Mouse (Mus musculus) forebrain, embryonic 11.5 days (tissue): Measurements from ENCODE around the gene Zfp518a. TPM values are rescaled to one million over a fixed set of nuclear protein-coding genes. Genes with fewer than 3 reads are reported as not detected.

Experiments
- ATAC-seq: fragments of 200-750 bp; cut with Nextera tagmentation; replicated peaks from 2 replicates; pipeline ENCODE4 v1.8.0; 2017; ENCODE audit warnings: moderate TSS enrichment; ENCODE audit not compliant: low FRiP score
- DNase-seq: peaks from one replicate; pipeline ENCODE4 v3.0.0-alpha.2; 2017; ENCODE audit warnings: low spot score
- H3K27ac ChIP-seq: fragments of 300-500 bp; sonication (generic); 2 replicates; pipeline ENCODE4 v1.5.1; 2014; ENCODE audit warnings: low read depth, low read length
- H3K27me3 ChIP-seq: fragments of 300-500 bp; sonication (generic); 2 replicates; pipeline ENCODE4 v1.6.1; 2014; ENCODE audit warnings: mild to moderate bottlenecking, low read length, mixed read lengths; ENCODE audit not compliant: control insufficient read depth, insufficient read depth
- H3K36me3 ChIP-seq: fragments of 300-500 bp; sonication (generic); 2 replicates; pipeline ENCODE4 v1.6.1; 2014; ENCODE audit warnings: mild to moderate bottlenecking, low read length, moderate library complexity, mixed read lengths; ENCODE audit not compliant: control insufficient read depth, insufficient read depth
- H3K4me1 ChIP-seq: fragments of 300-500 bp; sonication (generic); replicated peaks from 2 replicates; pipeline ENCODE4 v1.6.1; 2014; ENCODE audit warnings: low read length, mixed read lengths; ENCODE audit not compliant: control insufficient read depth, insufficient read depth
- H3K4me2 ChIP-seq: fragments of 300-500 bp; sonication (generic); 2 replicates; pipeline ENCODE4 v1.6.1; 2014; ENCODE audit warnings: low read depth, mild to moderate bottlenecking, low read length, moderate library complexity, mixed read lengths; ENCODE audit not compliant: severe bottlenecking
- H3K4me3 ChIP-seq: fragments of 300-500 bp; sonication (generic); 2 replicates; pipeline ENCODE4 v1.5.1; 2014; ENCODE audit warnings: low read depth, low read length
- H3K9ac ChIP-seq: fragments of 300-500 bp; sonication (generic); 2 replicates; pipeline ENCODE4 v1.6.1; 2014; ENCODE audit warnings: low read length
- H3K9me3 ChIP-seq: fragments of 300-500 bp; sonication (generic); 2 replicates; pipeline ENCODE4 v1.6.1; 2016; ENCODE audit warnings: low read length, mixed read lengths; ENCODE audit not compliant: control insufficient read depth
- whole genome bisulfite sequencing: fragments of 180-500 bp; shearing (Covaris S2); extraction: QIAGEN DNeasy Blood & Tissue Kit; methylation state at CpG from one replicate; pipeline ENCODE4 v1.1.7; 2014; 5-methylcytosine and 5-hydroxymethylcytosine counted together
- microRNA-seq: library from miRNA; unstranded; fragments of <30 nt; microRNA quantifications from one replicate; pipeline ENCODE4, GENCODE M21; 2016; ENCODE audit not compliant: insufficient number of aligned reads
- polyA plus RNA-seq: library from polyadenylated mRNA; unstranded; fragments of >200 nt; fragmentation: Nextera tagmentation; extraction: Ambion mirVana; gene quantifications from 2 replicates; pipeline ENCODE4 v1.2.1, GENCODE M21; 2014

Gene Zfp518a
- polyA plus RNA-seq, 1 experiment from 2014 or later: 16.2 TPM

DNA sequence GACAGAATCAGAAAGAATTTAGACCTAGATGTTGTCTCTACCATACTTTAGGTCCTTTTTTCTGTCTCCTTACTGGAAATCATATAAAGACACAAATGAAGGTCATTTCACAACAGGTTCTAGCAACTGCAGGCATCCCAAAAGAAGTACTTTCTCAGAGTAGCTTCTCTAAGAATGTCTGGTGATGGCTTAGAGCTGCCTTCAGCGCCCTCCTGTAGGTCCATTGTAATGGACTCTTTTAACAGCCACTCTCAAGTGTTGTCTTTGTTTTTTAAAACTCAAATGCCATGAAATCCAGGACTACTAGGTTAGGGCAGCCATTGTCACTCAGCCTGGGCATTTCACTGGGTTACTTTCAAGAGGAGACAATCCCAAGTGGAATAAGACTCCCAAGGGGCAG lies 64.5 kb downstream of the Zfp518a start:
- H3K9ac ChIP-seq: no peak overlapping the region
- no peak overlapping the region for H3K27ac ChIP-seq
- ATAC-seq (no peak), DNase-seq (no peak)
- H3K27me3 ChIP-seq: no peaks in the 10 kb centered on the region
- H3K4me3 ChIP-seq: no peak overlapping the region
- H3K4me2 ChIP-seq: no peak overlapping the region
- no peaks in the 10 kb centered on the region for H3K36me3 ChIP-seq
- WGBS: 11% methylated on average over 1 of the region's 1 CpGs
- H3K9me3 ChIP-seq: no peaks in the 10 kb centered on the region
- no peaks in the 10 kb centered on the region; the same call in 1 of the 2 replicates for H3K4me1 ChIP-seq

- no peaks in the 10 kb centered on the region for H3K36me3 ChIP-seq
- H3K27ac ChIP-seq: no peak overlapping the region
- DNase-seq (peak; percentile 71), ATAC-seq (no peak)
- 55% methylated on average over 12 of the region's 12 CpGs for WGBS
- H3K4me1 ChIP-seq: no peaks in the 10 kb centered on the region; the same call in 1 of the 2 replicates
- H3K4me2 ChIP-seq: no peak overlapping the region
- no peaks in the 10 kb centered on the region for H3K9me3 ChIP-seq
- H3K27me3 ChIP-seq: no peaks in the 10 kb centered on the region
- no peak overlapping the region for H3K4me3 ChIP-seq
- no peak overlapping the region for H3K9ac ChIP-seq
Observed at GRCm38 (mm10) chr19:40962988-40963387, 68.5 kb downstream of the Zfp518a start.

DNA sequence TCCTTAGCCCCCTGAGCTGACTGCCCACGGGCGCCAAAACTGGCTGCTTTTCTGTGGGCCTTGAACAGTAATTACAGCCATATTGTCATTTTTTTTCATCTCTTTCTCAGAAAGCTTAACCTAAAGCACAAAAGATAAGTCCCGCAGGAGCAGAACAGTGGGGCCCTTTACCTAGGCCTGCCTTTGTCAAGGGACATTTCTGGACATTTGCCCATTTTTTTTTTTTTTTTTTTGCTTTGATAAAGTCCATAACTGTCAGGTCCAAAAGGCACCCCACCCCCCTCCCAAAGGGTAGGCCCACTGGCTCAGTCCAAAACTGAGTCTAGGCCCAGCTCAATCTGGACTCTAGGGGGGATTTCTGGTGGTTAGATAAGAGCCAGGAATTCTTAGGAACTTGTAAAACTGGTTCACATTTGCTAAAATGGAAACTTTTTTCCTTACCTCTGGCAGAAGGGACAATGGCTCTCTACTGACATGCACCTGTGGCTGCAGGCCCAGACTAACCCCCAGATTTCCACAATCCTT lies 69.9 kb downstream of the Zfp518a start:
- no peak overlapping the region for H3K9ac ChIP-seq
- no peak for ATAC-seq
- no peaks in the 10 kb centered on the region for H3K9me3 ChIP-seq
- H3K36me3 ChIP-seq: no peaks in the 10 kb centered on the region
- H3K4me1 ChIP-seq: no peaks in the 10 kb centered on the region
- no peak for DNase-seq
- no peak overlapping the region for H3K4me2 ChIP-seq
- no peak overlapping the region for H3K27ac ChIP-seq
- WGBS: 65% methylated on average over 3 of the region's 3 CpGs
- no peaks in the 10 kb centered on the region for H3K27me3 ChIP-seq
- H3K4me3 ChIP-seq: no peak overlapping the region

DNA sequence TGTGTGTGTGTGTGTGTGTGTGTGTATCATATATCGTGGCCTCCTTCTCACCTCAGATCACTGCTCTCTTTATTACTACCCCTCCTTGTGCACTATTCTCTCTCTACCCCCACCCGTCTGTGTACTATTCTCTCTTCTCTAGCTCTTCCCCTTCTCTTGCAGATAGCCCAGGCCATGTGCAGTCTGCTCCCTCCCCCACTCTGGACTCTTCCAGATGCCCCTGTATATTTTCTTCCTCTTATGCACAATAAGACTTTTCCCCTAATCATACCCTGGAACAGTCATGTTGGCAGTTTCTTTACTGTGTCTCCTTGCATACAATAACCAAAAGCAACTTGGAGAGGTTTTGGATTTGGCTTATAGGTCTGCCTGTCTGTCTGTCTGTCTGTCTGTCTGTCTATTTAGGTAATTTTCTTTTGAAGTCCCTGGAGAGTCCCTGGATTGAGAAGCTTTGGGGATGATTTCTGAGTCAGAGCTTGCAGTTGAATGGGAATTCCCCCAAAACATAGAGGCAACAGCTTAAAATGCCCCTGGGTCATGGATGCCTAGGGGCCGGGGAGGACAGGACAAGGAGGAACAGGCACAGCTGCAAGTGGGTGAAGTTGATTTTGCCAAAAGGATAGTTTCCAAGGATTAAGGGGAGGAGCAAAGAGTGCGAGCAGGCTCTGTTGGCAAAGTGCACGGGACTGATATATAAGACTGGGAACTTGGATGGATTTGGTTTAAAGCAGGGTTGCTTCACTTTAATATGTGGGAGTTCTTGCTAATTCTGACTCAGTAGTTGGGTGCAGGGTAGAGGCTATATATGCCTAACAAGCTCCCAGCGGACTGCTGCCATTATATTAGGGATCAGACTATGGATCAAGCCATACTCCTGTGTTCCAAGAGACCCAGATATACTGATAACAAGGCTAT lies 70.7 kb downstream of the Zfp518a start:
- H3K27ac ChIP-seq: no peak overlapping the region
- H3K4me1 ChIP-seq: no peaks in the 10 kb centered on the region
- H3K36me3 ChIP-seq: no peaks in the 10 kb centered on the region
- no peak for DNase-seq
- no peaks in the 10 kb centered on the region for H3K9me3 ChIP-seq
- no peak overlapping the region for H3K4me2 ChIP-seq
- H3K4me3 ChIP-seq: no peak overlapping the region
- ATAC-seq: no peak
- H3K27me3 ChIP-seq: no peaks in the 10 kb centered on the region
- H3K9ac ChIP-seq: no peak overlapping the region
- whole genome bisulfite sequencing: 78% methylated on average over 6 of the region's 6 CpGs

Small RNA genes within 50 kb of the gene (microRNA-seq; reads per million reads assigned to microRNA genes)
- gene Mir8092: not detected

Other genes with a start within 250 kb of the Zfp518a start
- gene Cc2d2b, start 146.0 kb upstream of the Zfp518a start, polyA plus RNA-seq: 0.11 and 0.12 TPM in 2 replicates
- 36.4 and 43.3 TPM in 2 replicates for gene Ccnj, start 63.4 kb upstream of the Zfp518a start, polyA plus RNA-seq
- gene Blnk, start 99.8 kb downstream of the Zfp518a start, polyA plus RNA-seq: 0.31 and 0.41 TPM in 2 replicates
- not detected in 2 replicates for gene Dntt, start 134.6 kb downstream of the Zfp518a start, polyA plus RNA-seq
- gene Opalin, start 182.4 kb downstream of the Zfp518a start, polyA plus RNA-seq: not detected in 2 replicates